Mouse (Mus musculus): ENCODE data around the gene Fmod. TPM values are rescaled to one million over a fixed set of nuclear protein-coding genes. Genes with fewer than 3 reads are reported as not detected.

Gene Fmod
- polyA plus RNA-seq, 1 experiment from 2014 or later, result 4.0 TPM

DNA sequence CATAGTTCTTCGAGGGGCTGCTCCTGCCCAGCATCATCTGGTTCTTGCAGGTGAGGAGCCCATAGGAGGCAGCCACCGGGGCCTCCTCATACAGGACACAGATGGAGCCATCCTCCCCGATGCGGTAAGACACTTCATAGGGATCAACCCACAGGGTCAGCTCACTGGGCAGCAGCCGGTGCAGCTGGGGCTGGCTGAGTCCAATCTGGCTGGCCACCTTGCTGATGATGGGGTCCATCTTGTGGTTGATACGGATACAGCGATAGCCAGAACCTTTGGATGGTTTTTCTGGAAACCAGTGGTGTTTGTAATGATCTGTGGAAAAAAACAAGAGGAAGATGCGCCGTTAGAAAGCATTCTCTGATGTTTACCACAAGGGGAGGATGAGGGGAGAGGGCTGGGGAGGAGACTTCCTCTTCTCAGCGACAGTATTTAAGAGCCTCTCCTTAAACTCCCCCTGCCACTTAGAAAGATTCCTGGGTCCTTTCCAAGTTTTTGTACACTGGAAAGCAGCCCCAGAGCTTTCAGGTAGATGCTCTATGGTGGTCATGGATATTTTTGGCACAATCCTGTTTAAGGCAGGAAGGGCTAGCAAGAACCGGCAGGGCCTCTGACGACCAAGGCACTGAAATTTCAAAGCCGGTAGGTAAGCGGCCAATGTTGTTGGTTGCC lies 40.5 kb downstream of the Fmod start:
- Histone ChIP-seq H3K9ac (ENCODE audit: low read depth, low read length) (peak overlapping the region; percentile 76; the same call in 1 of the 2 replicates), H3K4me3 (ENCODE audit: low read length) (peak overlapping the region; percentile 66), H3K27ac (ENCODE audit: low read depth, low read length) (0 out of 2 replicates have a peak overlapping the region, but pooled peaks have one; percentile 27), H3K27me3 (ENCODE audit: control insufficient read depth, insufficient read depth, low read length) (no peaks in the 10 kb centered on the region), H3K36me3 (ENCODE audit: control insufficient read depth, insufficient read depth, low read length) (peaks cover 9% of the 10 kb centered on the region; the same call in 1 of the 2 replicates), H3K9me3 (ENCODE audit: control insufficient read depth, low read length) (no peaks in the 10 kb centered on the region), H3K4me1 (ENCODE audit: control insufficient read depth, insufficient read depth, low read length) (peaks cover 50% of the 10 kb centered on the region), H3K4me2 (replicated peaks; ENCODE audit: low read depth, low read length) (peak overlapping the region; percentile 64)
- WGBS, result 32% methylated on average over 14 of the region's 14 CpGs
- ATAC-seq (ENCODE audit: low FRiP score, low TSS enrichment), result no peak

DNA sequence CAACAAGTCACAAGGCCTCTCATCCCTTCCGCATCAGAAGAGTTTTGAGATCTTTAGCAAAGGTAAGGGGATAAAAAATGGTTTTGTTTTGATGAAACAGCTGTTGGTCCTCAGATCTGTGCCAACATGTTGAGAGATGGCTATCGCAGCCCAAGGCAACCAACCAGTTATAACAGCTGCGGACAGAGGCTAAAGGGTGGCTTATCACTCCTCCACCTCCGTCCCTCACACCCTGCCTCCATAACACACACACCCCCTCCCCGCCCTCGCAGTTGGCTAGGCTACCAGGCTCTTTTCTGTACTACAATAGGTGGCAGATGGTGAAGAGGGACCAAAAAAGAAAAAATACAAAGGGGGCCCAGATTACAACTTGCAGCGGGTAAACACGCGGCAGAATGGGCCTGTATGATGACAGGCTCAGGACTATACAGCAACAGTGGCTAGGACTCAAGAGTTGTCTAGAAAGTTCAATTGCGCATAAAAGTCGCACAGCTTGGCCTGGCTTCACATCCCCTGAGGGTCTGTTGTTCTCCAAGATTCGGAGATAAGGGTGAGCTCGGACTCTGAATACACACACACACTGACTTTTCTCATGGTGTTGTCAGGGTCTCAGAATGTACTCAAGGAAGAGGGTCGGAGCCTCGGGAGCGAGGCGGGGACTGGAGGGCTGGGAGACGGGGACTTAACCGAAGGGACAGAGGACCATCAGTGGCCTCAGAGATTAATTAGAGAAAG lies 41.2 kb downstream of the Fmod start:
- H3K4me3 ChIP-seq (ENCODE audit: low read length), result peak overlapping the region; percentile 66
- no peaks in the 10 kb centered on the region for H3K9me3 ChIP-seq (ENCODE audit: control insufficient read depth, low read length)
- H3K4me2 ChIP-seq (replicated peaks; ENCODE audit: low read depth, low read length), result peak overlapping the region; percentile 64
- no peaks in the 10 kb centered on the region for H3K27me3 ChIP-seq (ENCODE audit: control insufficient read depth, insufficient read depth, low read length)
- peak; percentile 12; the same call in 1 of the 2 replicates for ATAC-seq (ENCODE audit: low FRiP score, low TSS enrichment)
- H3K4me1 ChIP-seq (ENCODE audit: control insufficient read depth, insufficient read depth, low read length), result peaks cover 46% of the 10 kb centered on the region
- H3K36me3 ChIP-seq (ENCODE audit: control insufficient read depth, insufficient read depth, low read length), result peaks cover 9% of the 10 kb centered on the region; the same call in 1 of the 2 replicates
- H3K9ac ChIP-seq (ENCODE audit: low read depth, low read length), result peak overlapping the region; percentile 76
- H3K27ac ChIP-seq (ENCODE audit: low read depth, low read length), result peak overlapping the region; percentile 27
- 8% methylated on average over 19 of the region's 19 CpGs for WGBS

DNA sequence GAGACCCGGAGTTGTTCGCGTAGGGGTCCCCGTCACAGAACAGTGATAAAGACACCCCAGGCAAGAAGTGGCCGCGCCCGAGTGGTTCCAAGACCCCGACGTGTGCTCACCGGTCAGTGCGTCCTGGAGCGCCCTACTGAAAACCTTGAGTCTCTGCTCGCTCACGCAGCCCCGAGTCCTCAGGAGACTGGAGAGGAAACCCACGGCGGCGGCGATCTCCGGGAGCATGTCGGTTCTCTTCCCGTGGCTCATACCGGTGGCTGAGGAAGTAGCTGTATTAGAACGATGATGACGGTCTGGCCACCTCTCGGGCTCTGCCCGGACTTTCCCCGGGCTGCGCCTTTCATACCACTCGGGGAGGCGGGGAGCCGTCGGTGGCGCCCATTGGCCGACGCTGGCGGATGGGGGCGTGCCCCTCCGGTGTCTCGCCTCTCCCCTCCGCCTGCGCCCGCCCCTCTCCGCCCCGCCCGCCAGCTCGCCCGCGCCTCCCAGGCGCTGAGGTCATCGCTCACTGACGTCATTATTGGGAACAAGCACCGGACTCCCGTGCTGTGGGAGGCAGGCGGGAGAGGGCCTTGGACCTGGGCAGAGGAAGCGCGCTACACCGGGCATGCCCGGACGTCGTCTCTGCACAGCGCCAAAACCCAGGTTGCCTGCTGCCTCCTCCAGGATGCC lies 41.9 kb downstream of the Fmod start, which contains the start of gene Btg2:
TSS of gene Btg2 (minus strand) at position 319 of the 675 bp plus-strand sequence.
- H3K27me3 ChIP-seq (ENCODE audit: control insufficient read depth, insufficient read depth, low read length), result no peaks in the 10 kb centered on the region
- H3K4me3 ChIP-seq (ENCODE audit: low read length), result peak within 1 kb of the TSS; percentile 66
- H3K4me1 ChIP-seq (ENCODE audit: control insufficient read depth, insufficient read depth, low read length), result peaks cover 40% of the 10 kb centered on the region
- peak within 1 kb of the TSS; percentile 76 for H3K9ac ChIP-seq (ENCODE audit: low read depth, low read length)
- H3K4me2 ChIP-seq (replicated peaks; ENCODE audit: low read depth, low read length), result peak within 1 kb of the TSS; percentile 64
- no peaks in the 10 kb centered on the region for H3K9me3 ChIP-seq (ENCODE audit: control insufficient read depth, low read length)
- 0% methylated on average over 56 of the region's 62 CpGs for WGBS
- ATAC-seq (ENCODE audit: low FRiP score, low TSS enrichment), result peak; percentile 95
- peaks cover 9% of the 10 kb centered on the region; the same call in 1 of the 2 replicates for H3K36me3 ChIP-seq (ENCODE audit: control insufficient read depth, insufficient read depth, low read length)
- H3K27ac ChIP-seq (ENCODE audit: low read depth, low read length), result peak within 1 kb of the TSS; percentile 60

DNA sequence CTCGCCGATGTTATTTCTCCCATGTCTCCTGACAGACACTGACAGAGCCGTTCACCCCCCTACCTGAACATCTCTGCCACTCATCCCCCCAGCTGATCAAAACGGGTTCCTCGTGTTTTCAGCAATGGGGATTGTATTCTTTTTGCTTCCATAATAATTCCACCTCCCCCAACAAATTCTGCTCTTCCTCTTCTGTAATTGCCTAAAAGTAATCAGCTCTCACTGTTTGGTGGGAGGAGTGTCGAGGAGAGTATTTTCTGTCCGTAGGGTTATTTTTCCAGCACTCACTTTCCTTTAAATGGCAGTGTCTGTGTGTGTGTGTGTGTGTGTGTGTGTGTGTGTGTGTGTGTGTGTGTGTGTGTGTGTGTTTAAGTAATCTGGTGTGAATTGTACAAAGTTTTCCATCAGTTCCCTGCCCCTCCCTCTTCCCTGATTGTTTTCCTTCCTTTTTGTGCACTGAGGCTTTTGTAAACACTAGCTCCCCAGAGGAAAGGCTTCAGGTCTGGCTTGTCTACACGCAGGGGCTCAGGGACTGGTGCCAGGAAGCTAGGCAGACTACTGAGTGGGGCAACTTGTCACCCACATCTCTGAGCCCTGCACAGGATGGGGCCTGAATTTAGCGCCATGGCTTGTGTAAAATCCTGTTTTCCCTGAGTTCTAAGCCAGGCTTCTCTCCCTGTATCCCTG lies 42.6 kb downstream of the Fmod start:
- Histone ChIP-seq H3K27me3 (ENCODE audit: control insufficient read depth, insufficient read depth, low read length) (no peaks in the 10 kb centered on the region), H3K4me3 (ENCODE audit: low read length) (peak overlapping the region; percentile 66), H3K27ac (ENCODE audit: low read depth, low read length) (peak overlapping the region; percentile 60; the same call in 1 of the 2 replicates), H3K9me3 (ENCODE audit: control insufficient read depth, low read length) (no peaks in the 10 kb centered on the region), H3K9ac (ENCODE audit: low read depth, low read length) (peak overlapping the region; percentile 76; the same call in 1 of the 2 replicates), H3K4me1 (ENCODE audit: control insufficient read depth, insufficient read depth, low read length) (peaks cover 36% of the 10 kb centered on the region), H3K36me3 (ENCODE audit: control insufficient read depth, insufficient read depth, low read length) (peaks cover 9% of the 10 kb centered on the region; the same call in 1 of the 2 replicates), H3K4me2 (replicated peaks; ENCODE audit: low read depth, low read length) (peak overlapping the region; percentile 64)
- ATAC-seq (ENCODE audit: low FRiP score, low TSS enrichment), result no peak
- WGBS, result 7% methylated on average over 9 of the region's 9 CpGs

DNA sequence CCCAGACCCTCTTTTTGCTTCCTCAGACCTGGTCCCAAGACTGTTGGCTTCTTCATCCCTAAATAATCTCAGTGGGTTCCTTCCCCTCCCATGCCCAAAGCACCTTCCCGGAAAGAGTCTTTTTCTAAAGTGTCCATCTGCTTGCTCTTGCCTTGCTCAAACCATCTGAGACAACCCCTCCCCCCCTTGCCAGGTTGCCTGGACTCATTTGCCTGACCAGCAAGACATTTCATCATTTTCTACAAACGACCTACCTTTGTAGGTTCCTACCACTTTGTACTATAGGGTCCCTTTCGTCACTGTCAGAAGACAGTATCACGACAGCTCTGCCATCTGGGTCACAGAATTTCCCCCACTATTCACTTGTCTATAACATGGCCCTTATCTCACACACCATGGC lies 43.4 kb downstream of the Fmod start:
- H3K4me1 ChIP-seq (ENCODE audit: control insufficient read depth, insufficient read depth, low read length), result peaks cover 33% of the 10 kb centered on the region
- peak overlapping the region; percentile 60; the same call in 1 of the 2 replicates for H3K27ac ChIP-seq (ENCODE audit: low read depth, low read length)
- 76% methylated on average over 4 of the region's 4 CpGs for WGBS
- no peak overlapping the region for H3K4me2 ChIP-seq (replicated peaks; ENCODE audit: low read depth, low read length)
- no peak overlapping the region for H3K9ac ChIP-seq (ENCODE audit: low read depth, low read length)
- ATAC-seq (ENCODE audit: low FRiP score, low TSS enrichment), result no peak
- H3K36me3 ChIP-seq (ENCODE audit: control insufficient read depth, insufficient read depth, low read length), result peaks cover 9% of the 10 kb centered on the region; the same call in 1 of the 2 replicates
- no peaks in the 10 kb centered on the region for H3K27me3 ChIP-seq (ENCODE audit: control insufficient read depth, insufficient read depth, low read length)
- no peak overlapping the region for H3K4me3 ChIP-seq (ENCODE audit: low read length)
- no peaks in the 10 kb centered on the region for H3K9me3 ChIP-seq (ENCODE audit: control insufficient read depth, low read length)

DNA sequence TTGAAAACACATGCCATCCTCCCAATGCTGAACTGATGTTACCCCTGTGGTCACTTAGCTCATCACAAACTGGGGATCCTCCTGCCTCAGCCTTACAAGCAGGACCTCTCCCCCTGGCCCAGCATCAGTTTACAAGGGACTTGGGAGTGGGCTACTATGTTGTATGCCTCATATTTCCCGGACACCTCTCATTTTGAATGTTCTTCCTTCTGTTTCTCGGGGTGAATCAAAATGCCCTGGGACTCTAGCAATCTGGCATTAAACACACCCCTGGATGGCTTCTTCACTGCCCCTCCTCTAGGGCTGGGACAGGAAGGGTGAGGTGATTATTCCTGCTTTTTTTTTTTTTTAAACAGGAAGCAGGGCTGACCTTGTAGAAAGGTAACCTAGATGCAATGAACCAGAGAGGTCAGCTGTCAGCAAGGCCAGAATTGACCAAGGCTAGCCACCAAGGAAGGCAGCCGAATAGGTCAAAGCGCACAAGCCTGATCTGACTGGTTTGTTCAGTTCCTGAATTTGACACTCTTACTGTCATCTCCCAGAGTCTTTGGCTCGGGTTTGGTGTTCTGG lies 43.9 kb downstream of the Fmod start:
- WGBS, result 76% methylated on average over 5 of the region's 5 CpGs
- peaks cover 35% of the 10 kb centered on the region for H3K4me1 ChIP-seq (ENCODE audit: control insufficient read depth, insufficient read depth, low read length)

DNA sequence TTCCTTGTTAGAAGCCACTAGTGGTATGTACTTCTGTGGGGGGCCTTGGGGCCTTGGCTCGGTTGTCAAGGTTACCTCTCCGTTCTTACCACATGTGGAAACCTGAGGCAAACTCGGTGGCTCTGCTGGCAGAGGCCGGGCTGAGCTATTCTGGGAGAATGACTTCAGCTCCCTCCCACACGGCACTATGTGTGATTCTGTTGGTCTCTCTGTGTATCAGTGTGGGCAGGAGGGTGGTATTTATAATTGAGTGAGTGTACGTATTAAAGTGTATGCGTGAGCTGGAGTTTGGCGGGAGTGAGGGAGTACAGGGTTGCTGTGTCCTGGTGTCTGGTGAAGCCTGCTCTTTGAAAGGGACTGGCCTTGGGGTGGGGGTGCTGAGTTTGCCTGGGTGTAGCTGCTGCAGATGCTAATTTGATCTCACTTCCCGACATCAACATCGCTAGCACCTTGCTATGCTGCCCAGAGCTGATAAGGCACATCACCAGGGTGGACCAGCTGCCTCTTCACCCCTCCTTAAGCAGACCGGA lies 46.0 kb downstream of the Fmod start:
- H3K4me2 ChIP-seq (replicated peaks; ENCODE audit: low read depth, low read length), result no peak overlapping the region
- H3K27ac ChIP-seq (ENCODE audit: low read depth, low read length), result no peak overlapping the region
- no peaks in the 10 kb centered on the region for H3K9me3 ChIP-seq (ENCODE audit: control insufficient read depth, low read length)
- H3K27me3 ChIP-seq (ENCODE audit: control insufficient read depth, insufficient read depth, low read length), result no peaks in the 10 kb centered on the region
- ATAC-seq (ENCODE audit: low FRiP score, low TSS enrichment), result no peak
- H3K9ac ChIP-seq (ENCODE audit: low read depth, low read length), result no peak overlapping the region
- H3K4me3 ChIP-seq (ENCODE audit: low read length), result no peak overlapping the region
- H3K4me1 ChIP-seq (ENCODE audit: control insufficient read depth, insufficient read depth, low read length), result peaks cover 30% of the 10 kb centered on the region
- 52% methylated on average over 11 of the region's 11 CpGs for WGBS
- H3K36me3 ChIP-seq (ENCODE audit: control insufficient read depth, insufficient read depth, low read length), result no peaks in the 10 kb centered on the region

More for the DNA sequence above, 43.9 kb downstream of the Fmod start:
- no peak overlapping the region for H3K4me3 ChIP-seq (ENCODE audit: low read length)
- no peak overlapping the region for H3K4me2 ChIP-seq (replicated peaks; ENCODE audit: low read depth, low read length)
- no peaks in the 10 kb centered on the region for H3K9me3 ChIP-seq (ENCODE audit: control insufficient read depth, low read length)
- H3K36me3 ChIP-seq (ENCODE audit: control insufficient read depth, insufficient read depth, low read length), result peaks cover 9% of the 10 kb centered on the region; the same call in 1 of the 2 replicates
- no peak overlapping the region for H3K9ac ChIP-seq (ENCODE audit: low read depth, low read length)
- H3K27ac ChIP-seq (ENCODE audit: low read depth, low read length), result no peak overlapping the region
- no peaks in the 10 kb centered on the region for H3K27me3 ChIP-seq (ENCODE audit: control insufficient read depth, insufficient read depth, low read length)
- ATAC-seq (ENCODE audit: low FRiP score, low TSS enrichment), result no peak

DNA sequence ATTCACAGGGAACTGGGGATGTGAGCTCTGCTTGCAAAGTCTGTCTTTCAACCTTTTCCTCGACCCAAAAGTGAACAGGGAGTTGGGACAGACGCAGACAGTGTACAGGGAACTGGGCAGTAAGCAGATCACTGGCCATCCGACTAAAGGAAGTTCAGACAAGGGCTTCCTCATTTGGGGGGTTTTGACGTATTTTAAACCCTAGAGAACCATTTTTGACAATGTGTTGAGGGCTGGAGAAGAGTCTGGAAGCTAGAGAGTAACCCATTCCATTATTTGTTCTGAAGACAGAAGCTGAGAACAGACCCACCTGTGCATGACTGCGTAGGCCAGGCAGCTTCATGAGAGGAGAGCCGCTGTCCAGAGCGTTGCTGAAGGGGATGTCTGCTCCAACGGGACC lies 46.6 kb downstream of the Fmod start:
- H3K27ac ChIP-seq (ENCODE audit: low read depth, low read length), result no peak overlapping the region
- no peak overlapping the region for H3K9ac ChIP-seq (ENCODE audit: low read depth, low read length)
- 88% methylated on average over 8 of the region's 8 CpGs for WGBS
- H3K4me2 ChIP-seq (replicated peaks; ENCODE audit: low read depth, low read length), result no peak overlapping the region
- no peaks in the 10 kb centered on the region for H3K36me3 ChIP-seq (ENCODE audit: control insufficient read depth, insufficient read depth, low read length)
- peaks cover 28% of the 10 kb centered on the region for H3K4me1 ChIP-seq (ENCODE audit: control insufficient read depth, insufficient read depth, low read length)
- ATAC-seq (ENCODE audit: low FRiP score, low TSS enrichment), result no peak
- H3K4me3 ChIP-seq (ENCODE audit: low read length), result no peak overlapping the region
- no peaks in the 10 kb centered on the region for H3K27me3 ChIP-seq (ENCODE audit: control insufficient read depth, insufficient read depth, low read length)
- H3K9me3 ChIP-seq (ENCODE audit: control insufficient read depth, low read length), result no peaks in the 10 kb centered on the region

Data from kidney, embryonic 14.5 days (tissue).